Mouse (Mus musculus) neural tube, embryonic 12.5 days (tissue): ENCODE measurements around the gene Map7. TPM values are rescaled to one million over a fixed set of nuclear protein-coding genes. Genes with fewer than 3 reads are reported as not detected.

Experiments used
- ATAC-seq: fragments of 200-750 bp; cut with Nextera tagmentation; 2 replicates; pipeline ENCODE4 v1.8.0; 2017; ENCODE audit warnings: low read depth, mild to moderate bottlenecking, moderate TSS enrichment, moderate library complexity; ENCODE audit not compliant: low FRiP score
- H3K27ac ChIP-seq: fragments of 300-500 bp; sonication (generic); 2 replicates; pipeline ENCODE4 v1.5.1; 2016
- H3K27me3 ChIP-seq: fragments of 300-500 bp; sonication (generic); replicated peaks from 2 replicates; pipeline ENCODE4 v1.6.1; 2016; ENCODE audit warnings: mild to moderate bottlenecking
- H3K36me3 ChIP-seq: fragments of 300-500 bp; sonication (generic); 2 replicates; pipeline ENCODE4 v1.6.1; 2016; ENCODE audit warnings: mild to moderate bottlenecking
- H3K4me1 ChIP-seq: fragments of 300-500 bp; sonication (generic); 2 replicates; pipeline ENCODE4 v1.6.1; 2016
- H3K4me2 ChIP-seq: fragments of 300-500 bp; sonication (generic); replicated peaks from 2 replicates; pipeline ENCODE4 v1.6.1; 2016; ENCODE audit warnings: mild to moderate bottlenecking
- H3K4me3 ChIP-seq: fragments of 300-500 bp; sonication (generic); 2 replicates; pipeline ENCODE4 v1.5.1; 2016
- H3K9ac ChIP-seq: fragments of 300-500 bp; sonication (generic); 2 replicates; pipeline ENCODE4 v1.6.1; 2016; ENCODE audit warnings: mild to moderate bottlenecking
- H3K9me3 ChIP-seq: fragments of 300-500 bp; sonication (generic); 2 replicates; pipeline ENCODE4 v1.6.1; 2016; ENCODE audit warnings: mild to moderate bottlenecking
- WGBS: fragments of 180-500 bp; shearing (Covaris S2); methylation state at CpG from one replicate; pipeline ENCODE4 v1.1.7; 2016; 5-methylcytosine and 5-hydroxymethylcytosine counted together
- polyA plus RNA-seq: library from polyadenylated mRNA; unstranded; fragments of >200 nt; fragmentation: Nextera tagmentation; extraction: Ambion mirVana; gene quantifications from 2 replicates; pipeline ENCODE4 v1.2.1, GENCODE M21; 2016

Gene Map7
- polyA plus RNA-seq, 1 experiment from 2014 or later: 9.3 TPM

GRCm38 (mm10) chr10:20173733-20174132, 25.5 kb downstream of the Map7 start:
- no peak overlapping the region for H3K9ac ChIP-seq
- no peaks in the 10 kb centered on the region for H3K36me3 ChIP-seq
- no peak overlapping the region for H3K27ac ChIP-seq
- no peak overlapping the region for H3K4me2 ChIP-seq
- H3K9me3 ChIP-seq: no peaks in the 10 kb centered on the region
- 86% methylated on average over 4 of the region's 4 CpGs for WGBS
- H3K4me3 ChIP-seq: no peak overlapping the region
- ATAC-seq: no peak
- no peaks in the 10 kb centered on the region for H3K27me3 ChIP-seq
- peaks cover 15% of the 10 kb centered on the region for H3K4me1 ChIP-seq

- no peaks in the 10 kb centered on the region for H3K36me3 ChIP-seq
- no peaks in the 10 kb centered on the region for H3K9me3 ChIP-seq
- no peaks in the 10 kb centered on the region; the same call in 1 of the 2 replicates for H3K27me3 ChIP-seq
- H3K27ac ChIP-seq: no peak overlapping the region
- H3K4me3 ChIP-seq: no peak overlapping the region
- no peak overlapping the region for H3K9ac ChIP-seq
- WGBS: 68% methylated on average over 7 of the region's 7 CpGs
- no peak for ATAC-seq
- H3K4me2 ChIP-seq: no peak overlapping the region
- H3K4me1 ChIP-seq: peaks cover 2% of the 10 kb centered on the region; the same call in 1 of the 2 replicates
Observed at GRCm38 (mm10) chr10:20176054-20176453, 27.8 kb downstream of the Map7 start.

- Histone ChIP-seq H3K4me3 (no peak overlapping the region), H3K27ac (no peak overlapping the region), H3K9me3 (no peaks in the 10 kb centered on the region), H3K36me3 (no peaks in the 10 kb centered on the region), H3K4me2 (no peak overlapping the region), H3K9ac (no peak overlapping the region), H3K27me3 (no peaks in the 10 kb centered on the region; the same call in 1 of the 2 replicates), H3K4me1 (no peaks in the 10 kb centered on the region)
- 39% methylated on average over 12 of the region's 12 CpGs for WGBS
- no peak for ATAC-seq
Observed at GRCm38 (mm10) chr10:20178807-20179605, 30.7 kb downstream of the Map7 start.

- H3K27me3 ChIP-seq: no peaks in the 10 kb centered on the region; the same call in 1 of the 2 replicates
- H3K36me3 ChIP-seq: no peaks in the 10 kb centered on the region
- no peak overlapping the region for H3K4me3 ChIP-seq
- H3K27ac ChIP-seq: no peak overlapping the region
- no peak for ATAC-seq
- WGBS: 51% methylated on average over 10 of the region's 10 CpGs
- no peaks in the 10 kb centered on the region for H3K4me1 ChIP-seq
- no peak overlapping the region for H3K4me2 ChIP-seq
- H3K9ac ChIP-seq: no peak overlapping the region
- H3K9me3 ChIP-seq: no peaks in the 10 kb centered on the region
Observed at GRCm38 (mm10) chr10:20181198-20181597, 32.9 kb downstream of the Map7 start.

- WGBS: 54% methylated on average over 11 of the region's 11 CpGs
- no peaks in the 10 kb centered on the region; the same call in 1 of the 2 replicates for H3K27me3 ChIP-seq
Observed at GRCm38 (mm10) chr10:20181680-20182399, 33.6 kb downstream of the Map7 start.

GRCm38 (mm10) chr10:20184326-20184725, 36.1 kb downstream of the Map7 start:
- no peak for ATAC-seq
- Histone ChIP-seq H3K36me3 (no peaks in the 10 kb centered on the region), H3K4me3 (no peak overlapping the region), H3K9me3 (no peaks in the 10 kb centered on the region), H3K9ac (no peak overlapping the region), H3K27me3 (no peaks in the 10 kb centered on the region; the same call in 1 of the 2 replicates), H3K4me1 (no peaks in the 10 kb centered on the region), H3K27ac (no peak overlapping the region), H3K4me2 (no peak overlapping the region)
- 86% methylated on average over 4 of the region's 4 CpGs for WGBS

More at GRCm38 (mm10) chr10:20181680-20182399, 33.6 kb downstream of the Map7 start:
- no peak for ATAC-seq
- H3K4me2 ChIP-seq: no peak overlapping the region
- no peaks in the 10 kb centered on the region for H3K4me1 ChIP-seq
- H3K9ac ChIP-seq: no peak overlapping the region
- H3K27ac ChIP-seq: no peak overlapping the region
- H3K4me3 ChIP-seq: no peak overlapping the region
- H3K9me3 ChIP-seq: no peaks in the 10 kb centered on the region
- H3K36me3 ChIP-seq: no peaks in the 10 kb centered on the region

- Histone ChIP-seq H3K4me2 (no peak overlapping the region), H3K27me3 (no peaks in the 10 kb centered on the region), H3K27ac (no peak overlapping the region), H3K4me1 (no peaks in the 10 kb centered on the region), H3K4me3 (no peak overlapping the region), H3K9me3 (no peaks in the 10 kb centered on the region), H3K36me3 (no peaks in the 10 kb centered on the region), H3K9ac (no peak overlapping the region)
- 89% methylated on average over 4 of the region's 4 CpGs for WGBS
- ATAC-seq: no peak
Observed at GRCm38 (mm10) chr10:20185264-20185663, 37.0 kb downstream of the Map7 start.

- WGBS: 99% methylated on average over 2 of the region's 2 CpGs
Observed at GRCm38 (mm10) chr10:20185806-20186205, 37.5 kb downstream of the Map7 start.

GRCm38 (mm10) chr10:20186800-20187273, 38.6 kb downstream of the Map7 start:
- no peak overlapping the region for H3K4me2 ChIP-seq
- ATAC-seq: no peak
- no peak overlapping the region for H3K4me3 ChIP-seq
- no peaks in the 10 kb centered on the region for H3K9me3 ChIP-seq
- no peaks in the 10 kb centered on the region for H3K36me3 ChIP-seq
- WGBS: 79% methylated on average over 5 of the region's 5 CpGs
- H3K27me3 ChIP-seq: no peaks in the 10 kb centered on the region
- H3K9ac ChIP-seq: no peak overlapping the region
- H3K4me1 ChIP-seq: no peaks in the 10 kb centered on the region
- H3K27ac ChIP-seq: no peak overlapping the region

More at GRCm38 (mm10) chr10:20185806-20186205, 37.5 kb downstream of the Map7 start:
- Histone ChIP-seq H3K9ac (no peak overlapping the region), H3K27me3 (no peaks in the 10 kb centered on the region), H3K36me3 (no peaks in the 10 kb centered on the region), H3K4me2 (no peak overlapping the region), H3K9me3 (no peaks in the 10 kb centered on the region), H3K4me3 (no peak overlapping the region), H3K4me1 (no peaks in the 10 kb centered on the region), H3K27ac (no peak overlapping the region)
- no peak for ATAC-seq

GRCm38 (mm10) chr10:20190139-20190747, 42.0 kb downstream of the Map7 start:
- ATAC-seq: no peak
- H3K9ac ChIP-seq: no peak overlapping the region
- no peak overlapping the region for H3K27ac ChIP-seq
- H3K4me3 ChIP-seq: no peak overlapping the region
- 94% methylated on average over 6 of the region's 6 CpGs for WGBS
- H3K36me3 ChIP-seq: no peaks in the 10 kb centered on the region
- peaks cover 2% of the 10 kb centered on the region; the same call in 1 of the 2 replicates for H3K4me1 ChIP-seq
- H3K27me3 ChIP-seq: no peaks in the 10 kb centered on the region
- no peaks in the 10 kb centered on the region for H3K9me3 ChIP-seq
- H3K4me2 ChIP-seq: no peak overlapping the region

- Histone ChIP-seq H3K9ac (no peak overlapping the region), H3K27ac (no peak overlapping the region)
- no peak for ATAC-seq
Observed at GRCm38 (mm10) chr10:20194847-20195540, 46.7 kb downstream of the Map7 start.

More at GRCm38 (mm10) chr10:20194847-20195540, 46.7 kb downstream of the Map7 start:
- Histone ChIP-seq H3K27me3 (no peaks in the 10 kb centered on the region), H3K4me1 (peaks cover 3% of the 10 kb centered on the region; the same call in 1 of the 2 replicates), H3K4me2 (no peak overlapping the region), H3K9me3 (no peaks in the 10 kb centered on the region), H3K4me3 (no peak overlapping the region), H3K36me3 (no peaks in the 10 kb centered on the region)
- WGBS: 43% methylated on average over 13 of the region's 13 CpGs
